Mouse (Mus musculus): Measurements from ENCODE around the gene Cnksr3.

GRCm38 (mm10) chr10:7124993-7125392, 87.0 kb downstream of the Cnksr3 start:
- TF ChIP-seq CTCF (IDR thresholded peaks at IDR 0.05; ENCODE audit: control insufficient read depth, insufficient read depth, insufficient replicate concordance, low read depth, low read length): no peak
- no peak for TF ChIP-seq POLR2A (IDR thresholded peaks at IDR 0.05; ENCODE audit: control insufficient read depth, low read depth, low read length)
